Mouse (Mus musculus) stomach, postnatal 0 days (tissue): Measurements from ENCODE around the gene Exoc6.

ENCODE experiments used
- CTCF ChIP-seq: IDR thresholded peaks from 2 replicates; pipeline ENCODE4 v1.5.1; 2016; ENCODE audit warnings: antibody characterized with exemption, low read depth, mild to moderate bottlenecking, moderate library complexity
- EP300 ChIP-seq: optimal IDR thresholded peaks from 2 replicates; pipeline ENCODE3; 2016; ENCODE audit warnings: antibody characterized with exemption

DNA sequence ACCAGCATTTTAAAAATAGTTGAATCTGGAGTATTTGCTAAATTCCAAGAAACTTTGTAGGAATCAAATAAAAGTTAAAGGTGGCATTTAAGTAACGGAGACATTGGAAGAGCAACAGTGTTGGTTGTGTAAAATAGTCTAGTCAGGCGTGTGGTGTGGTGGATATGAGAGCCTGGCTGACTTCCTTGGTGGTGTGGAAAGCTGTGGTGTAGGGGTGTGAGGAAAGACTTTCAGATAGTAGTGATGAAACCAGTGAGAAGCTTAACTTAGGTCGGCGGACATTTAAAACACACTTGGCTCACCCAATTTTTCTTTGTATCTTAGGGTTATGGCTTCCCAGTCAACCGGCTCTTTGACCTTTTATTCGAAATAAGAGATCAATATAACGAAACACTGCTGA lies 40.3 kb downstream of the Exoc6 start:
- TF ChIP-seq CTCF (no peak), EP300 (no peak)
